Mouse (Mus musculus): ENCODE measurements around the gene Krtap12-1. TPM values are rescaled to one million over a fixed set of nuclear protein-coding genes. Genes with fewer than 3 reads are reported as not detected.
"Not testable (repeated sequence)": the region's sequence is repeated elsewhere in the genome, so short reads cannot be mapped to it uniquely, and the experiment has no call there.

Krtap12-1 gene
- polyA plus RNA-seq, 1 experiment from 2014 or later, result not detected

DNA sequence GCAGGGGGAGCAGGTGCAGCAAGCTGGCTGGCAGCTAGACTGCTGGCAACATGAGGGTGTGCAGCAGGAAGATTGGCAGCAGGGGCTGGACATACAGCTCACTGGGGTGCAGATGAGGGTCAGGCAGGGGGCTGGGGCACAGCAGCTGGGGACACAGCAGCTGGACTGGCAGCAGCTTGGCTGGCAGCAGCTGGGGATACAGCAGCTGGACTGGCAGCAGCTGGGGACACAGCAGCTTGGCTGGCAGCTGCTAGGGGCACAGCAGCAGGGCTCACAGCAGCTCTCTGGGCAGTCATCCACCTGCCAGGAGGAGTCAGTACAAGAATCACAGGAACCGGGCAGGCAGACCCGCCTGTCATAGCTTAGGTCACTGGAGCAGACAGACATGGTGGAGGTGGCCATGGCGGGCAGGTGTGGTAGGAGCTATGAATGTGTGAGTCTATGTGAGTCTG, 30.0 kb upstream of the Krtap12-1 start, which contains the start of gene Gm19402:
Gene Gm19402, minus strand, starts transcription at position 402 of the 452 bp plus-strand sequence.
- WGBS, result 59% methylated on average over 3 of the region's 3 CpGs

DNA sequence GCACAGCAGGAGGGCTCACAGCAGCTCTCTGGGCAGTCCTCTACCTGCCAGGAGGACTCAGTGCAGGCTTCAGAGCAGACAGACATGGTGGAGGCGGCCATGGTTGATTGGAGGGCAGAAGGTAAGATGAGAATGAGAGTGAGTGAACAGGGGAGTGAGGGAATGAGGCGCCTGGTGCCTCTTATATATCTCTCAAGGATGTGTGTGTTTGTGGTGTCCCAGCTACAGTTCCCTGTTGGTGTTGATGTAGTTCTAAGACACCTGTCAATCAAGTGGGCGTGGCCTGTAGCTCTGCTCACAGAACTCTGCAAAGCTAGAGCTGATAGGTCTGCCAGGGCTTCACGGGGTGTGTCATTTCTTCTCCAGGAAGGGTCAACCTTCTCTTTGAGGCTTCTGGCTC, 23.3 kb upstream of the Krtap12-1 start, which contains the start of gene Gm9508:
Gene Gm9508, minus strand, starts transcription at position 101 of the 400 bp plus-strand sequence.
- H3K4me1 ChIP-seq (replicated peaks; ENCODE audit: control insufficient read depth, insufficient read depth, low read length), result no peaks in the 10 kb centered on the region
- H3K27me3 ChIP-seq (replicated peaks; ENCODE audit: control insufficient read depth, insufficient read depth, low read length), result no peaks in the 10 kb centered on the region
- no peak within 1 kb of the TSS for H3K4me2 ChIP-seq (ENCODE audit: low read length)
- H3K27ac ChIP-seq (ENCODE audit: low read length), result no peak within 1 kb of the TSS
- 36% methylated on average over 4 of the region's 4 CpGs for WGBS
- H3K36me3 ChIP-seq (ENCODE audit: control insufficient read depth, insufficient read depth), result no peaks in the 10 kb centered on the region
- ATAC-seq, result no peak
- H3K9ac ChIP-seq (replicated peaks; ENCODE audit: low read depth, low read length), result no peak within 1 kb of the TSS
- no peaks in the 10 kb centered on the region for H3K9me3 ChIP-seq (ENCODE audit: control insufficient read depth, low read length)
- H3K4me3 ChIP-seq (replicated peaks; ENCODE audit: low read length), result no peak within 1 kb of the TSS

More for the DNA sequence above, 30.0 kb upstream of the Krtap12-1 start, which contains the start of gene Gm19402:
- not testable (repeated sequence) for H3K27ac ChIP-seq (ENCODE audit: low read length); H3K9me3 ChIP-seq (ENCODE audit: control insufficient read depth, low read length); H3K36me3 ChIP-seq (ENCODE audit: control insufficient read depth, insufficient read depth); H3K9ac ChIP-seq (replicated peaks; ENCODE audit: low read depth, low read length); H3K4me1 ChIP-seq (replicated peaks; ENCODE audit: control insufficient read depth, insufficient read depth, low read length); ATAC-seq; H3K4me3 ChIP-seq (replicated peaks; ENCODE audit: low read length); H3K4me2 ChIP-seq (ENCODE audit: low read length)
- peaks cover 19% of the 10 kb centered on the region for H3K27me3 ChIP-seq (replicated peaks; ENCODE audit: control insufficient read depth, insufficient read depth, low read length)

DNA sequence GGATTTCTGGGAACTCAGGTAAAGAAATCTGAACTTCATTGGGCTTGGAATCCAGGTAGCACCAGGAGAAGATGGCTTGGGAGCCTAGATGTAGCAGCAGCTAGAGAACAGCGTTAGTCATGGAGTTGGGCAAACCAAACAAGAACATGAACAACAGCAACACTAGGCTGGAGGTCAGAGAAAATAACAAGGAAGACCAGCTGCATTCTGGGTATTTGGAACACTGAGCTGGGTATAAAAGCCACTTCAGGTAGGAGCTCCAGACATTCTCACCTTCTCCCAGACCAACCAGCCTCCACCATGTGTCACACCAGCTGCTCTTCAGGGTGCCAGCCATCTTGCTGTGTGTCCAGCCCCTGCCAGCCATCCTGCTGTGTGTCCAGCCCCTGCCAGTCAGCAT, 14.1 kb upstream of the Krtap12-1 start, which contains the start of gene Gm10272:
Gene Gm10272, plus strand, starts transcription at position 301 of the 400 bp plus-strand sequence.
- no peaks in the 10 kb centered on the region for H3K9me3 ChIP-seq (ENCODE audit: control insufficient read depth, low read length)
- H3K4me1 ChIP-seq (replicated peaks; ENCODE audit: control insufficient read depth, insufficient read depth, low read length), result no peaks in the 10 kb centered on the region
- H3K4me3 ChIP-seq (replicated peaks; ENCODE audit: low read length), result no peak within 1 kb of the TSS
- H3K27ac ChIP-seq (ENCODE audit: low read length), result no peak within 1 kb of the TSS
- WGBS, result 94% methylated on average over 1 of the region's 1 CpGs
- no peak for ATAC-seq
- H3K36me3 ChIP-seq (ENCODE audit: control insufficient read depth, insufficient read depth), result no peaks in the 10 kb centered on the region
- no peaks in the 10 kb centered on the region for H3K27me3 ChIP-seq (replicated peaks; ENCODE audit: control insufficient read depth, insufficient read depth, low read length)
- H3K4me2 ChIP-seq (ENCODE audit: low read length), result no peak within 1 kb of the TSS
- no peak within 1 kb of the TSS for H3K9ac ChIP-seq (replicated peaks; ENCODE audit: low read depth, low read length)

DNA sequence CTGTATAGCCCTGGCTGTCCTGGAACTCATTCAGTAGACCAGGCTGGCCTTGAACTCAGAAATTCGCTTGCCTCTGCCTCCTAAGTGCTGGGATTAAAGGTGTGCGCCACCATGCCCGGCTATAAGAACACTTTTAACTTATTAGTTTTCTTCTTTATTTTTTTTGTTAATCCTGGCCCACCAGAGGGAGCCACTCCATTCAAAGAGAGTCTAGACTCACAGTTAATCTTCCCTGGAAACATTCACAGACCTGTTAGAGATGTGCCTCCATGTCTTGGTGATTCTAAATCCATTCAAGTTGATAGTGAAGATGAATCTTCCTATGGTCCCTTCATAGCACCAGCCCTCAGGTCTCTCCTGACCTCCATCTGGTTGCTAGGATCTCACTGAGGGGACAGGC, 10.6 kb upstream of the Krtap12-1 start:
- H3K9ac ChIP-seq (replicated peaks; ENCODE audit: low read depth, low read length), result no peak overlapping the region
- H3K27ac ChIP-seq (ENCODE audit: low read length), result no peak overlapping the region
- H3K27me3 ChIP-seq (replicated peaks; ENCODE audit: control insufficient read depth, insufficient read depth, low read length), result no peaks in the 10 kb centered on the region
- no peak overlapping the region for H3K4me3 ChIP-seq (replicated peaks; ENCODE audit: low read length)
- WGBS, result 79% methylated on average over 3 of the region's 3 CpGs
- H3K4me2 ChIP-seq (ENCODE audit: low read length), result no peak overlapping the region
- H3K4me1 ChIP-seq (replicated peaks; ENCODE audit: control insufficient read depth, insufficient read depth, low read length), result no peaks in the 10 kb centered on the region
- H3K36me3 ChIP-seq (ENCODE audit: control insufficient read depth, insufficient read depth), result no peaks in the 10 kb centered on the region
- H3K9me3 ChIP-seq (ENCODE audit: control insufficient read depth, low read length), result no peaks in the 10 kb centered on the region
- ATAC-seq, result no peak

DNA sequence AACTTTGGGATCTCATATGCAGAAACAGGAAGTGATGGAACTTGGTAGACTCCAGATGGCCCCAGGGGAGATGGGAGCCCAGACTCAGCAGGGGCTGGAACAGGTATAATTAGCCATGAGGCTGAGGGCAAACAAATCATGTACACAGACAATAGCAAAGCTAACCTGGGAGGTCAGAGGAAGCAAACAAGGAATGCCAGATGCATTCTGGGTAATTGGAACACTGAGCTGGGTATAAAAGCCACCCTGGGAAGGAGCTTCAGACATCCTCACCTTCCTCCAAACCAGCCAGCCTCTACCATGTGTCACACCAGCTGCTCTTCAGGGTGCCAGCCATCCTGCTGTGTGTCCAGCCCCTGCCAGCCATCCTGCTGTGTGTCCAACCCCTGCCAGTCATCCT, 9.2 kb upstream of the Krtap12-1 start, which contains the start of gene Gm10024:
Gene Gm10024, plus strand, starts transcription at position 301 of the 400 bp plus-strand sequence.
- not testable (repeated sequence) for H3K4me3 ChIP-seq (replicated peaks; ENCODE audit: low read length)

DNA sequence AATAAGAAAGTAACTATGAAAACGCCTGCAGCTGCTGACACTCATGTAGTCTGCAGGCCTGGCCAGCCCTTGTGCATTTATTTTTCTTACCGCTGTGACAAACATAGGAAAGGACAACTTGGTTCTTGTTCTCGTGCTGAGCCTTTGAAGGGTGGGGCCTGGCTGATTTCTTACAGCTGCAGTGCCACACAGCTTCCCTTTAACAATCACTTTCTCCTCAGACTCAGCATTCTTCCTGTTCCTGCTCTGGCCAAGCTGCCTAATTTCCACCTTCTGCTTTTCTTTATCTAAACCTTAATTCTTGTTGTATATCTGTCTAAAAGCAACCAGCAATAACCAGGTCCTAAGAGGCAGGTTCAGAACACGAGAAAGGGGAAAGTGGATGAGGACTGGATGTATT, 6.7 kb upstream of the Krtap12-1 start:
- no peaks in the 10 kb centered on the region for H3K27me3 ChIP-seq (replicated peaks; ENCODE audit: control insufficient read depth, insufficient read depth, low read length)
- no peak overlapping the region for H3K4me3 ChIP-seq (replicated peaks; ENCODE audit: low read length)
- no peaks in the 10 kb centered on the region for H3K36me3 ChIP-seq (ENCODE audit: control insufficient read depth, insufficient read depth)
- WGBS, result 74% methylated on average over 4 of the region's 4 CpGs
- no peaks in the 10 kb centered on the region for H3K9me3 ChIP-seq (ENCODE audit: control insufficient read depth, low read length)
- H3K27ac ChIP-seq (ENCODE audit: low read length), result no peak overlapping the region
- no peak overlapping the region for H3K9ac ChIP-seq (replicated peaks; ENCODE audit: low read depth, low read length)
- no peak for ATAC-seq
- no peak overlapping the region for H3K4me2 ChIP-seq (ENCODE audit: low read length)
- H3K4me1 ChIP-seq (replicated peaks; ENCODE audit: control insufficient read depth, insufficient read depth, low read length), result no peaks in the 10 kb centered on the region

More for the DNA sequence above, 9.2 kb upstream of the Krtap12-1 start, which contains the start of gene Gm10024:
- H3K9me3 ChIP-seq (ENCODE audit: control insufficient read depth, low read length); H3K27ac ChIP-seq (ENCODE audit: low read length); H3K4me1 ChIP-seq (replicated peaks; ENCODE audit: control insufficient read depth, insufficient read depth, low read length); ATAC-seq; H3K4me2 ChIP-seq (ENCODE audit: low read length); H3K36me3 ChIP-seq (ENCODE audit: control insufficient read depth, insufficient read depth); H3K9ac ChIP-seq (replicated peaks; ENCODE audit: low read depth, low read length); H3K27me3 ChIP-seq (replicated peaks; ENCODE audit: control insufficient read depth, insufficient read depth, low read length): not testable (repeated sequence)

DNA sequence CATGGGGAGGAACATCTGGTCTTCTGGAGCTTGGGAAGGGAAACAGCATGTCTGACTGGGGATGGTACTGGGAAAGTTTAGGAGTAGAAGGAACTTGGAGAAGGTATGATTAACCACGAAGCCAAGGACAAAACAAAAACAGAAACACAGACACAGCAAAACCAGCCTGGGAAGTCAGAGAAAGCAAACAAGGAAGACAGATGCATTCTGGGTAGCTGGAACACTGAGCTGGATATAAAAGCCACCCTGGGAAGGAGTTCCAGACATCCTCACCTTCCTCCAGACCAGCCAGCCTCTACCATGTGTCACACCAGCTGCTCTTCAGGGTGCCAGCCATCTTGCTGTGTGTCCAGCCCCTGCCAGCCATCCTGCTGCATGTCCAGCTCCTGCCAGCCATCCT, 4.9 kb upstream of the Krtap12-1 start, which contains the start of gene Gm10142:
Gene Gm10142, plus strand, starts transcription at position 301 of the 400 bp plus-strand sequence.
- Histone ChIP-seq H3K27me3 (replicated peaks; ENCODE audit: control insufficient read depth, insufficient read depth, low read length) (no peaks in the 10 kb centered on the region), H3K4me2 (ENCODE audit: low read length) (no peak within 1 kb of the TSS), H3K4me3 (replicated peaks; ENCODE audit: low read length) (no peak within 1 kb of the TSS), H3K4me1 (replicated peaks; ENCODE audit: control insufficient read depth, insufficient read depth, low read length) (no peaks in the 10 kb centered on the region), H3K9me3 (ENCODE audit: control insufficient read depth, low read length) (no peaks in the 10 kb centered on the region), H3K9ac (replicated peaks; ENCODE audit: low read depth, low read length) (no peak within 1 kb of the TSS), H3K36me3 (ENCODE audit: control insufficient read depth, insufficient read depth) (no peaks in the 10 kb centered on the region), H3K27ac (ENCODE audit: low read length) (no peak within 1 kb of the TSS)
- ATAC-seq, result no peak
- 91% methylated on average over 1 of the region's 1 CpGs for WGBS

DNA sequence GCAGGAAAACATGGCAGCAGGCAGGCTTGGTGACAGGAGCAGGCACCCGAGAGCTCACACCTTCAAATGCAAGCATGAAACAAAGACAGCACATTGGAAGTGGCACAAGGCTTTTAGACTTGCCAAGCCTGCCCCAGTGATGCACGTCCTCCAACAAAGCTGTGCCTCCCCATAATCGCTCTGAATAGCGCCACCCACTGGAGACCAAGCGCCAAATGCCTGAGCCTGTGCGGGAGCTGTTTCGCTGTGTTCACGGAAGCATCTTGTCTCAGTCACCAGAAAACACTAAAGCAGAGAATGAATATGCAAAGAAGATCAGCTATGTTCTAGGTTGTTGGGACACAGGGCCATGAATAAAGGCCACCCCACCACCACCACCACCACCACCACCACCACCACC, 4.5 kb downstream of the Krtap12-1 start:
- no peak overlapping the region for H3K4me2 ChIP-seq (ENCODE audit: low read length)
- H3K4me1 ChIP-seq (replicated peaks; ENCODE audit: control insufficient read depth, insufficient read depth, low read length), result no peaks in the 10 kb centered on the region
- H3K36me3 ChIP-seq (ENCODE audit: control insufficient read depth, insufficient read depth), result no peaks in the 10 kb centered on the region
- H3K9ac ChIP-seq (replicated peaks; ENCODE audit: low read depth, low read length), result no peak overlapping the region
- H3K4me3 ChIP-seq (replicated peaks; ENCODE audit: low read length), result no peak overlapping the region
- H3K27ac ChIP-seq (ENCODE audit: low read length), result no peak overlapping the region
- H3K27me3 ChIP-seq (replicated peaks; ENCODE audit: control insufficient read depth, insufficient read depth, low read length), result no peaks in the 10 kb centered on the region
- 70% methylated on average over 8 of the region's 8 CpGs for WGBS
- H3K9me3 ChIP-seq (ENCODE audit: control insufficient read depth, low read length), result no peaks in the 10 kb centered on the region
- no peak for ATAC-seq

DNA sequence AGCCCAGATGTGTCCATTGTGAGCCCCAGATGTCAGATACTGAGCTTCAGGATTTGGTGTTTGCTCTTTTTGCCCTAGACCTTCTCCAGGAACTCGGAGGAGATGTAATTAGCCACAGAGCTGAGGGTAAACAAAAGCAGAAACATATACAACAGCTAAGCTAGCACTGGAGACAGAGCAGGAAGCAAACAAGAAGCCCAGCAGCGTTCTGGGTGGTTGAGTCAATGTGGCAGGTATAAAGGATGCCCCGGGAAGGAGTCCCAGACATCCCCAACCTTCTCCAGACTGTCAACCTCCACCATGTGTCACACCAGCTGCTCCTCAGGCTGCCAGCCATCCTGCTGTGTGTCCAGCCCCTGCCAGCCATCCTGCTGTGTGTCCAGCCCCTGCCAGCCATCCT, 5.8 kb downstream of the Krtap12-1 start, which contains the start of gene Gm10100:
Gene Gm10100, plus strand, starts transcription at position 301 of the 400 bp plus-strand sequence.
- no peaks in the 10 kb centered on the region for H3K36me3 ChIP-seq (ENCODE audit: control insufficient read depth, insufficient read depth)

DNA sequence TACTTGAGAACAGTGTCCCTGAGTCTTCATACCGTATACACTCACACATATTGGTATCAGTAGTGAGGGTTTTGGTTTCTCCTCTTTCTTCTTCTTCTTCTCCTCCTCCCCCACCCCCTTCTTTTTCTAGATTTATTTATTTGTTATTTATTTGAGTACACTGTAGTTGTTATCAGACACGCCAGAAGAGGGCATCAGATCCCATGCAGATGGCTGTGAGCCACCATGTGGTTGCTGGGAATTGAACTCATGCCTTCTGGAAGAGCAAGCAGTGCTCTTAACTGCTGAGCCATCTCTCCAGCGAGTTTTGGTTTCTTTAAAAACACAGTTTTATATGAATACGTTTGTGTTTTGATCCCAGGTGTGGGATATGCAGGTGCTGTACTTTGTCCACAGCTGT, 7.9 kb downstream of the Krtap12-1 start:
- H3K4me3 ChIP-seq (replicated peaks; ENCODE audit: low read length), result no peak overlapping the region
- H3K4me2 ChIP-seq (ENCODE audit: low read length), result no peak overlapping the region
- no peaks in the 10 kb centered on the region for H3K4me1 ChIP-seq (replicated peaks; ENCODE audit: control insufficient read depth, insufficient read depth, low read length)
- no peak for ATAC-seq
- H3K36me3 ChIP-seq (ENCODE audit: control insufficient read depth, insufficient read depth), result no peaks in the 10 kb centered on the region
- H3K9me3 ChIP-seq (ENCODE audit: control insufficient read depth, low read length), result no peaks in the 10 kb centered on the region
- H3K27ac ChIP-seq (ENCODE audit: low read length), result no peak overlapping the region
- no peak overlapping the region for H3K9ac ChIP-seq (replicated peaks; ENCODE audit: low read depth, low read length)
- no peaks in the 10 kb centered on the region for H3K27me3 ChIP-seq (replicated peaks; ENCODE audit: control insufficient read depth, insufficient read depth, low read length)
- 61% methylated on average over 4 of the region's 4 CpGs for WGBS

More for the DNA sequence above, 5.8 kb downstream of the Krtap12-1 start, which contains the start of gene Gm10100:
- Histone ChIP-seq H3K4me2 (ENCODE audit: low read length) (no peak within 1 kb of the TSS), H3K4me3 (replicated peaks; ENCODE audit: low read length) (no peak within 1 kb of the TSS), H3K4me1 (replicated peaks; ENCODE audit: control insufficient read depth, insufficient read depth, low read length) (no peaks in the 10 kb centered on the region), H3K27ac (ENCODE audit: low read length) (no peak within 1 kb of the TSS), H3K9ac (replicated peaks; ENCODE audit: low read depth, low read length) (no peak within 1 kb of the TSS), H3K9me3 (ENCODE audit: control insufficient read depth, low read length) (no peaks in the 10 kb centered on the region), H3K27me3 (replicated peaks; ENCODE audit: control insufficient read depth, insufficient read depth, low read length) (no peaks in the 10 kb centered on the region)
- ATAC-seq, result no peak
- WGBS, result 28% methylated on average over 3 of the region's 3 CpGs

Data from forebrain, embryonic 16.5 days (tissue).